Mouse (Mus musculus) lung, postnatal 0 days (tissue): Measurements from ENCODE around the gene Pcbp1.
"Not testable (repeated sequence)": the region's sequence is repeated elsewhere in the genome, so short reads cannot be mapped to it uniquely, and the experiment has no call there.

Experiments used
- CTCF ChIP-seq: IDR thresholded peaks from 2 replicates; pipeline ENCODE4 v1.5.1; 2016; ENCODE audit warnings: antibody characterized with exemption, mild to moderate bottlenecking
- EP300 ChIP-seq: IDR thresholded peaks from 2 replicates; pipeline ENCODE4 v1.6.1; 2016; ENCODE audit warnings: antibody characterized with exemption, mild to moderate bottlenecking, control low read depth

- TF ChIP-seq CTCF = peak; percentile 43
- not testable (repeated sequence) for TF ChIP-seq EP300
Observed at GRCm38 (mm10) chr6:86557182-86557581, 31.1 kb upstream of the Pcbp1 start.
